Mouse (Mus musculus) midbrain, embryonic 11.5 days (tissue): Measurements from ENCODE around the gene 4930518I15Rik. TPM values are rescaled to one million over a fixed set of nuclear protein-coding genes. Genes with fewer than 3 reads are reported as not detected.
A peak's percentile ranks its signal among the peaks of the same experiment; 100 is the strongest.

Experiments used
- ATAC-seq: fragments of 200-750 bp; cut with Nextera tagmentation; 2 replicates; pipeline ENCODE4 v1.8.0; 2017; ENCODE audit warnings: moderate TSS enrichment, moderate library complexity; ENCODE audit not compliant: low FRiP score
- DNase-seq: peaks from one replicate; pipeline ENCODE4 v3.0.0; 2015; ENCODE audit warnings: low spot score; ENCODE audit errors: missing footprints
- H3K27ac ChIP-seq: fragments of 300-500 bp; sonication (generic); 2 replicates; pipeline ENCODE4 v1.5.1; 2014; ENCODE audit warnings: low read depth, low read length
- H3K27me3 ChIP-seq: fragments of 300-500 bp; sonication (generic); 2 replicates; pipeline ENCODE4 v1.6.1; 2014; ENCODE audit warnings: mild to moderate bottlenecking, low read length, moderate library complexity, mixed read lengths; ENCODE audit not compliant: control insufficient read depth, insufficient read depth
- H3K36me3 ChIP-seq: fragments of 300-500 bp; sonication (generic); 2 replicates; pipeline ENCODE4 v1.6.1; 2014; ENCODE audit warnings: mild to moderate bottlenecking, low read length, moderate library complexity, mixed read lengths; ENCODE audit not compliant: control insufficient read depth, insufficient read depth
- H3K4me1 ChIP-seq: fragments of 300-500 bp; sonication (generic); 2 replicates; pipeline ENCODE4 v1.6.1; 2014; ENCODE audit warnings: low read length; ENCODE audit not compliant: control insufficient read depth, insufficient read depth
- H3K4me2 ChIP-seq: fragments of 300-500 bp; sonication (generic); 2 replicates; pipeline ENCODE4 v1.6.1; 2014; ENCODE audit warnings: mild to moderate bottlenecking, moderate library complexity
- H3K4me3 ChIP-seq: fragments of 300-500 bp; sonication (generic); 2 replicates; pipeline ENCODE4 v1.5.1; 2014; ENCODE audit warnings: low read depth, low read length
- H3K9ac ChIP-seq: fragments of 300-500 bp; sonication (generic); 2 replicates; pipeline ENCODE4 v1.6.1; 2014; ENCODE audit warnings: low read length
- H3K9me3 ChIP-seq: fragments of 300-500 bp; sonication (generic); 2 replicates; pipeline ENCODE4 v1.6.1; 2016; ENCODE audit warnings: low read length; ENCODE audit not compliant: control insufficient read depth
- WGBS: fragments of 180-500 bp; shearing (Covaris S2); extraction: QIAGEN DNeasy Blood & Tissue Kit; methylation state at CpG from one replicate; pipeline ENCODE4 v1.1.7; 2014; 5-methylcytosine and 5-hydroxymethylcytosine counted together
- polyA plus RNA-seq: library from polyadenylated mRNA; unstranded; fragments of >200 nt; fragmentation: Nextera tagmentation; extraction: Ambion mirVana; gene quantifications from 2 replicates; pipeline ENCODE4 v1.2.1, GENCODE M21; 2014

Gene 4930518I15Rik
- polyA plus RNA-seq, 1 experiment from 2014 or later: 4.7 TPM

GRCm38 (mm10) chr2:156884396-156885211 is 26.9 kb upstream of the 4930518I15Rik start:
- no peak overlapping the region for H3K4me3 ChIP-seq

DNA sequence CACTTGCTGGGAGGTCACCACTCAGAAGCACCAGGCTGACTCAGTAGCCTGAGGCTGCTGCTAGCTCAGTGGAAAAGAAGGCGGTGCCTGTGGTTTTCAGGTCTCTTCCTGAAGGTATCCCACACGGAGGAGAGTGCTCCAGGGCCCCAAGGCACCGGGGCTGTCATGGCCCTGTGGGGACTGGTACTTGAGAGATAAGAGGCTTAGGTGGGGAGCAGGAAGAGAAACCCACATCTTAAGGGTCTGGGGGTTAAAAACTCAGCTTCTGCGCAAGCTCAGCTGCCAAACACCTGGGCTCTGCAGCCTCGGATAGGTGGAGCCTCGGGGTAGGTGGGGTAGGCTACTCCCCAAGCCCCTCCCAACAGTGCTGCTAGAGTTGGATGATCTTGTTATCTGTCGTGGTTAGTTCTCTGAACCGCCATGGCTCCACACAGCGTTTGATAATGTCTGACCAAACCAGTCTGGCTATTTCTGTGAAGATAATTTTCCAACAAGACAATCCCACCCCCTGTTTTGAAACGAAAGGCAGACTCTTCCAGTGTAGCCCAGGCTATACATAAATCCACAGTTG is 24.8 kb upstream of the 4930518I15Rik start:
- DNase-seq (peak; percentile 75), ATAC-seq (no peak)
- no peak overlapping the region for H3K4me3 ChIP-seq
- H3K27me3 ChIP-seq: no peaks in the 10 kb centered on the region
- no peaks in the 10 kb centered on the region for H3K4me1 ChIP-seq
- H3K27ac ChIP-seq: no peak overlapping the region
- 45% methylated on average over 10 of the region's 10 CpGs for WGBS
- no peak overlapping the region for H3K9ac ChIP-seq
- no peaks in the 10 kb centered on the region for H3K36me3 ChIP-seq
- H3K9me3 ChIP-seq: no peaks in the 10 kb centered on the region
- H3K4me2 ChIP-seq: no peak overlapping the region

More at GRCm38 (mm10) chr2:156884396-156885211, 26.9 kb upstream of the 4930518I15Rik start:
- no peak overlapping the region for H3K27ac ChIP-seq
- no peaks in the 10 kb centered on the region for H3K27me3 ChIP-seq
- 92% methylated on average over 10 of the region's 10 CpGs for WGBS
- H3K4me1 ChIP-seq: no peaks in the 10 kb centered on the region
- ATAC-seq (no peak), DNase-seq (peak; percentile 75)
- no peaks in the 10 kb centered on the region for H3K9me3 ChIP-seq
- no peak overlapping the region for H3K9ac ChIP-seq
- no peaks in the 10 kb centered on the region for H3K36me3 ChIP-seq
- no peak overlapping the region for H3K4me2 ChIP-seq

DNA sequence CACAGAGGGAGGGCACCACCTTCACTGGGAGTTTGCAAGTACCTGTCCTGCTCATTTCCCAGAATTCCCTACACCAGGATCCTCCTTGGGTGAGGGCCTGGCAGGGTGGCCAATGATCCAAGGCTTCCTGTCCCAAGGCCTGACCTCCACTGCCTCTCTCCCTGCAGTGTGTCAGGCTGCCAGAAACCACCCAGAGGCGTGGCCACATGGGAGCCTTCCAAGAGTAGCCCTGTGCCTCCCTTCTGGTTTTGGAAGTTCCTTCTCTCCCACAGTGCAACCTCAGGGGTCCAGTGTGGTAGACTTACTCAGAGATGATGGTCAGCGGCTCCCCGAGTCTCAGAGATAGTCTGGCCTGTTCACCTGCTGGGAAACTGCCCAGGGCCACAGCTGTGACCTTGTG is 21.8 kb upstream of the 4930518I15Rik start:
- no peak overlapping the region for H3K4me2 ChIP-seq
- no peaks in the 10 kb centered on the region for H3K9me3 ChIP-seq
- ATAC-seq: no peak
- no peaks in the 10 kb centered on the region for H3K4me1 ChIP-seq
- H3K4me3 ChIP-seq: no peak overlapping the region
- 0 out of 2 replicates have a peak, but pooled peaks cover 1% of the 10 kb centered on the region for H3K36me3 ChIP-seq
- no peaks in the 10 kb centered on the region for H3K27me3 ChIP-seq
- no peak for DNase-seq
- H3K9ac ChIP-seq: no peak overlapping the region
- H3K27ac ChIP-seq: no peak overlapping the region
- 84% methylated on average over 3 of the region's 3 CpGs for WGBS

GRCm38 (mm10) chr2:156877726-156878125 is 20.0 kb upstream of the 4930518I15Rik start:
- ATAC-seq (no peak), DNase-seq (no peak)
- Histone ChIP-seq H3K27ac (no peak overlapping the region), H3K4me1 (no peaks in the 10 kb centered on the region), H3K27me3 (no peaks in the 10 kb centered on the region), H3K4me3 (no peak overlapping the region), H3K4me2 (no peak overlapping the region), H3K9me3 (no peaks in the 10 kb centered on the region), H3K36me3 (0 out of 2 replicates have a peak, but pooled peaks cover 3% of the 10 kb centered on the region), H3K9ac (no peak overlapping the region)
- 79% methylated on average over 9 of the region's 9 CpGs for WGBS

- Histone ChIP-seq H3K4me3 (no peak overlapping the region), H3K4me1 (no peaks in the 10 kb centered on the region), H3K36me3 (peaks cover 6% of the 10 kb centered on the region; the same call in 1 of the 2 replicates), H3K9me3 (no peaks in the 10 kb centered on the region), H3K4me2 (no peak overlapping the region), H3K27ac (no peak overlapping the region), H3K9ac (no peak overlapping the region), H3K27me3 (no peaks in the 10 kb centered on the region)
- DNase-seq: peak; percentile 54
- no peak for ATAC-seq
- 97% methylated on average over 4 of the region's 4 CpGs for WGBS
These were observed 17.2 kb upstream of the 4930518I15Rik start for GRCm38 (mm10) chr2:156874760-156875510.

- H3K9me3 ChIP-seq: no peaks in the 10 kb centered on the region
- H3K36me3 ChIP-seq: peaks cover 6% of the 10 kb centered on the region; the same call in 1 of the 2 replicates
- H3K4me1 ChIP-seq: no peaks in the 10 kb centered on the region
- H3K4me2 ChIP-seq: no peak overlapping the region
- H3K27me3 ChIP-seq: no peaks in the 10 kb centered on the region
- 91% methylated on average over 8 of the region's 8 CpGs for WGBS
- no peak overlapping the region for H3K27ac ChIP-seq
- no peak overlapping the region for H3K9ac ChIP-seq
- no peak overlapping the region for H3K4me3 ChIP-seq
- ATAC-seq (no peak), DNase-seq (no peak)
These were observed 16.5 kb upstream of the 4930518I15Rik start for GRCm38 (mm10) chr2:156874047-156874759.

- H3K27me3 ChIP-seq: no peaks in the 10 kb centered on the region
- no peak overlapping the region for H3K27ac ChIP-seq
- H3K9me3 ChIP-seq: no peaks in the 10 kb centered on the region
- no peak overlapping the region for H3K4me3 ChIP-seq
- DNase-seq (peak; percentile 97), ATAC-seq (no peak)
- H3K36me3 ChIP-seq: peaks cover 6% of the 10 kb centered on the region; the same call in 1 of the 2 replicates
- no peak overlapping the region for H3K9ac ChIP-seq
- 33% methylated on average over 5 of the region's 5 CpGs for WGBS
- no peaks in the 10 kb centered on the region for H3K4me1 ChIP-seq
- H3K4me2 ChIP-seq: no peak overlapping the region
These were observed 15.9 kb upstream of the 4930518I15Rik start for GRCm38 (mm10) chr2:156873629-156874028.

DNA sequence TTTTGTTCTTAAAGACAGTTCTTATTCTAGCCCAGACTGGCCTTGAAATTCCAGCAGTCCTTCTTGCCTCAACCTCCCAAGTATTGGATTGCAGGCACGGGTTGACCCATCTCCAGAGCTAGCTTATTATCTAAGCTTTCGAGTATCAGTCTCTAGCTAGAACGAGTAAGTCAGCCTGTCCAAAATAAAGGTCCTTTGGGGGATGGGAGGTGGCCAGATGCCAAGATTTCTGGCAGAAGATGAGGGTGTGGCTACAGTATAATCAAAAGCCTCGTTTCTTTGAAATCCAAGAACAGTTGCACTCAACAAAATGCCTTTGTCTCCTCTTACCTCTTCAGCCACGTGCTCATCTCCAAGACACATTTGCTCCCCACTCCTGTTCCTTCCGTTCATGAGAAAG is 12.8 kb upstream of the 4930518I15Rik start:
- no peak overlapping the region for H3K27ac ChIP-seq
- H3K36me3 ChIP-seq: peaks cover 8% of the 10 kb centered on the region; the same call in 1 of the 2 replicates
- no peaks in the 10 kb centered on the region for H3K4me1 ChIP-seq
- ATAC-seq (no peak), DNase-seq (no peak)
- no peak overlapping the region for H3K9ac ChIP-seq
- H3K4me2 ChIP-seq: no peak overlapping the region
- no peaks in the 10 kb centered on the region for H3K27me3 ChIP-seq
- H3K4me3 ChIP-seq: no peak overlapping the region
- H3K9me3 ChIP-seq: no peaks in the 10 kb centered on the region
- 86% methylated on average over 6 of the region's 6 CpGs for WGBS
